Mouse (Mus musculus): Measurements from ENCODE around the gene Mon1a. TPM values are rescaled to one million over a fixed set of nuclear protein-coding genes. Genes with fewer than 3 reads are reported as not detected.

Mon1a gene
- polyA plus RNA-seq, 1 experiment from 2014 or later = 24.3 TPM

Other genes starting within 250 kb of the Mon1a start
- gene Slc38a3, start 218.6 kb upstream of the Mon1a start, polyA plus RNA-seq (2015; fragmentation: Nextera tagmentation; extraction: Ambion mirVana) = 41.4 and 43.3 TPM in 2 replicates
- 2.0 and 3.6 TPM in 2 replicates for gene Gnat1, start 208.4 kb upstream of the Mon1a start, polyA plus RNA-seq (2015; fragmentation: Nextera tagmentation; extraction: Ambion mirVana)
- gene Sema3f, start 177.7 kb upstream of the Mon1a start, polyA plus RNA-seq (2015; fragmentation: Nextera tagmentation; extraction: Ambion mirVana) = 14.0 and 18.5 TPM in 2 replicates
- gene Rbm5, start 117.2 kb upstream of the Mon1a start, polyA plus RNA-seq (2015; fragmentation: Nextera tagmentation; extraction: Ambion mirVana) = 230 and 247 TPM in 2 replicates
- gene Rbm6, start 14.9 kb upstream of the Mon1a start, polyA plus RNA-seq (2015; fragmentation: Nextera tagmentation; extraction: Ambion mirVana) = 94.5 and 97.0 TPM in 2 replicates
- gene Mst1r, start 18.7 kb downstream of the Mon1a start, polyA plus RNA-seq (2015; fragmentation: Nextera tagmentation; extraction: Ambion mirVana) = 1.4 and 1.9 TPM in 2 replicates
- not detected in 2 replicates for gene Actl11, start 40.3 kb downstream of the Mon1a start, polyA plus RNA-seq (2015; fragmentation: Nextera tagmentation; extraction: Ambion mirVana)
- gene Camkv, start 47.5 kb downstream of the Mon1a start, polyA plus RNA-seq (2015; fragmentation: Nextera tagmentation; extraction: Ambion mirVana) = 38.9 and 47.2 TPM in 2 replicates
- gene Traip, start 62.0 kb downstream of the Mon1a start, polyA plus RNA-seq (2015; fragmentation: Nextera tagmentation; extraction: Ambion mirVana) = 8.4 and 10.5 TPM in 2 replicates
- gene Uba7, start 87.4 kb downstream of the Mon1a start, polyA plus RNA-seq (2015; fragmentation: Nextera tagmentation; extraction: Ambion mirVana) = 6.4 and 8.2 TPM in 2 replicates
- 1.1 and 1.5 TPM in 2 replicates for gene Gm20661, start 94.9 kb downstream of the Mon1a start, polyA plus RNA-seq (2015; fragmentation: Nextera tagmentation; extraction: Ambion mirVana)
- 17.9 and 20.2 TPM in 2 replicates for gene Inka1, start 97.7 kb downstream of the Mon1a start, polyA plus RNA-seq (2015; fragmentation: Nextera tagmentation; extraction: Ambion mirVana)
- gene Cdhr4, start 104.3 kb downstream of the Mon1a start, polyA plus RNA-seq (2015; fragmentation: Nextera tagmentation; extraction: Ambion mirVana) = 2.5 and 3.8 TPM in 2 replicates
- 0.80 TPM in 1 of 2 replicates, not detected in the other for gene Gm20662, start 108.2 kb downstream of the Mon1a start, polyA plus RNA-seq (2015; fragmentation: Nextera tagmentation; extraction: Ambion mirVana)
- gene Ip6k1, start 114.3 kb downstream of the Mon1a start, polyA plus RNA-seq (2015; fragmentation: Nextera tagmentation; extraction: Ambion mirVana) = 102 and 112 TPM in 2 replicates
- 21.2 and 23.9 TPM in 2 replicates for gene Gmppb, start 161.1 kb downstream of the Mon1a start, polyA plus RNA-seq (2015; fragmentation: Nextera tagmentation; extraction: Ambion mirVana)
- gene Amigo3, start 165.0 kb downstream of the Mon1a start, polyA plus RNA-seq (2015; fragmentation: Nextera tagmentation; extraction: Ambion mirVana) = 2.6 and 2.9 TPM in 2 replicates
- gene Mst1, start 192.3 kb downstream of the Mon1a start, polyA plus RNA-seq (2015; fragmentation: Nextera tagmentation; extraction: Ambion mirVana) = 0.18 TPM in 1 of 2 replicates, not detected in the other
- 48.9 TPM in 2 replicates for gene Rnf123, start 195.2 kb downstream of the Mon1a start, polyA plus RNA-seq (2015; fragmentation: Nextera tagmentation; extraction: Ambion mirVana)
- 52.2 and 62.2 TPM in 2 replicates for gene Apeh, start 206.5 kb downstream of the Mon1a start, polyA plus RNA-seq (2015; fragmentation: Nextera tagmentation; extraction: Ambion mirVana)

Measured in hindbrain, embryonic 15.5 days (tissue).